Mouse (Mus musculus): ENCODE data around the gene Apol6. TPM values are rescaled to one million over a fixed set of nuclear protein-coding genes. Genes with fewer than 3 reads are reported as not detected.

Apol6 gene
- polyA plus RNA-seq, 2 experiments, result 0.25 to 0.40 TPM

DNA sequence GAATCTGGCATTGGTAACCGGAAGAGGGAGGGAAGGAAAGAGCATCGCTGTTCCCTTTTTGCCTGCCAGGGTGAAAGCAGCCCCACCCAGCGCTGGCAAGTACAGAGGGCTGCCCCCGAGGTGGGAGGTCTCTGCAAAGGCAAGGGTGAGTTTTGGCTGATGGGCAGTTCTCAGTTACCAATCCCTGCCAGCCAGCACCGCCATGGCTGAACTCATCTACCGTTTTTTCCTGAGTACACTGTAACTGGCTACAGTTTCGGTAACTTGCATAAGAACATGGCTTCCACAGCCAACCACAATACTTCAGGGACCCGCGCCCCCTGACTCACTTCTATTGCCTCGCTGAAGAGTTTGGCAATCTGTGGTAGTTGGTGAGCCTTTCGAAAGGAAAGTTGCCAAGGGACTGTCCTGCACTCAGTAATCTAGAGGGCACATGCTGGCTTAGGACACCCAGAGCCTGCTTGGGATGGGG, 35.4 kb downstream of the Apol6 start:
- Histone ChIP-seq H3K4me3 (ENCODE audit: insufficient read depth in 1 of 2, low read depth in 2 of 2, low read length in 2 of 2) (no peak overlapping the region), H3K27me3 (ENCODE audit: control insufficient read depth, insufficient read depth, low read length) (no peaks in the 10 kb centered on the region), H3K9ac (replicated peaks) (no peak overlapping the region), H3K4me2 (ENCODE audit: low read depth) (no peak overlapping the region), H3K9me3 (ENCODE audit: control insufficient read depth, low read length) (no peaks in the 10 kb centered on the region), H3K27ac (no peak overlapping the region), H3K36me3 (replicated peaks; ENCODE audit: control insufficient read depth, insufficient read depth, low read depth) (no peaks in the 10 kb centered on the region), H3K4me1 (replicated peaks; ENCODE audit: control insufficient read depth in 2 of 2, insufficient read depth in 2 of 2, low read length in 1 of 2) (no peaks in the 10 kb centered on the region)
- no peak for DNase-seq (ENCODE audit: low read depth in 3 of 3, low spot score in 3 of 3)
- WGBS (ENCODE audit: insufficient replicate concordance), result 67% methylated on average over 11 of the region's 11 CpGs
- TF ChIP-seq EP300 (IDR thresholded peaks at IDR 0.05; ENCODE audit: low read depth), result no peak
- ATAC-seq (ENCODE audit: insufficient read depth), result no peak

DNA sequence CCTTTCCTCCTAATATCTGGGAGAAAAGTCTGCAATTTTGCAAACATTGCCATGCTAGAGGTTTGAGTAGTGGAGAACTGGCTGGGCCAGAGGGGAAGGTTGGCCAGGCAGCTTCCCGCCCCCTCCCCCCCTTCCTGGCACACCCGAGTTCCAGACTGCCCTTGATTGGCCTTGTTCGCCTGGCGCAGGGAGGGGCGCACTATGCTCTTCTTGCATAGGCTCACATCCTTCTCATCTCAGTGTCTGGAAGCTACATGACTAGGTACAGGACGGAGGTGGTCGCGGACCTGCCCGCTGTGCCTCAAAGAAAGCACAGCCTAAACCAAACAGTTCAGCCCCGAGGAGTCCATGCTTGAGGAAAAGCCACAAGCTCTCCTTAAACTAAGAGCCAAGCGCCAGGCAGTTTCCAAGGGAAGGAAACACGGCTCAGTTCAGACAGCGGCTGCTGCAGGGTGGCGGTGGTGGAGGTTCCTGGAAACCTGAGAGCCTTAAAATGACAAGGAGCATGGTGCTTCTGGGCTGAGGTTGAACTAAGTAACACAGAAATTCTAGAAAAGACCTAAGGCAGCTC, 36.2 kb downstream of the Apol6 start:
- Histone ChIP-seq H3K4me3 (ENCODE audit: insufficient read depth in 1 of 2, low read depth in 2 of 2, low read length in 2 of 2) (no peak overlapping the region), H3K4me1 (replicated peaks; ENCODE audit: control insufficient read depth in 2 of 2, insufficient read depth in 2 of 2, low read length in 1 of 2) (no peaks in the 10 kb centered on the region), H3K27ac (no peak overlapping the region), H3K27me3 (ENCODE audit: control insufficient read depth, insufficient read depth, low read length) (no peaks in the 10 kb centered on the region), H3K4me2 (ENCODE audit: low read depth) (no peak overlapping the region), H3K9me3 (ENCODE audit: control insufficient read depth, low read length) (no peaks in the 10 kb centered on the region), H3K9ac (replicated peaks) (no peak overlapping the region), H3K36me3 (replicated peaks; ENCODE audit: control insufficient read depth, insufficient read depth, low read depth) (no peaks in the 10 kb centered on the region)
- WGBS (ENCODE audit: insufficient replicate concordance), result 66% methylated on average over 14 of the region's 14 CpGs
- TF ChIP-seq EP300 (IDR thresholded peaks at IDR 0.05; ENCODE audit: low read depth) (no peak), CTCF (IDR thresholded peaks at IDR 0.05; ENCODE audit: low read depth) (no peak)
- ATAC-seq (ENCODE audit: insufficient read depth) (no peak), DNase-seq (ENCODE audit: low read depth in 3 of 3, low spot score in 3 of 3) (no peak)

DNA sequence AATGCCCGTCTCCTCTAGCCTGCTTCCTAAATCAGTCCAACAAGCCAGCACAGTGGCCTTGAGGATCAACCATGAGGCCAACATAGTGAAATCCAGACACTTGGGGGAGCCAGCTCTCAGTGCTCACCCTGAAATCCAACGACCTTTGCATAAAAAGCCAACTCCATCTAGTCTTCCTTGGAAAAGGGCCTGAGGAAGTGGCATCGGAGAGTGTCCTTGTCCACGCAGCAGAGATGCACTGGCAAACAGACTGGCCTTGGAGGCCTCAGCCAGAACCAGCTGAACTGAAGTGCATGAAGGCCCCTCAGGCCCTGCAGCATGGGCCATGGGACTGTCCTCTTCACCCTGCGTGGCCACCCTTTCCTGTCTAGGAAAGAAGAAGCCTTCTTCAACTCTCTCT, 36.9 kb downstream of the Apol6 start:
- Histone ChIP-seq H3K36me3 (replicated peaks; ENCODE audit: control insufficient read depth, insufficient read depth, low read depth) (no peaks in the 10 kb centered on the region), H3K27ac (no peak overlapping the region), H3K27me3 (ENCODE audit: control insufficient read depth, insufficient read depth, low read length) (no peaks in the 10 kb centered on the region), H3K9me3 (ENCODE audit: control insufficient read depth, low read length) (no peaks in the 10 kb centered on the region), H3K9ac (replicated peaks) (no peak overlapping the region), H3K4me3 (ENCODE audit: insufficient read depth in 1 of 2, low read depth in 2 of 2, low read length in 2 of 2) (no peak overlapping the region), H3K4me2 (ENCODE audit: low read depth) (no peak overlapping the region), H3K4me1 (replicated peaks; ENCODE audit: control insufficient read depth in 2 of 2, insufficient read depth in 2 of 2, low read length in 1 of 2) (no peaks in the 10 kb centered on the region)
- WGBS (ENCODE audit: insufficient replicate concordance), result 68% methylated on average over 5 of the region's 5 CpGs
- DNase-seq (ENCODE audit: low read depth in 3 of 3, low spot score in 3 of 3), result no peak
- TF ChIP-seq CTCF (IDR thresholded peaks at IDR 0.05; ENCODE audit: low read depth), result no peak
- TF ChIP-seq EP300 (IDR thresholded peaks at IDR 0.05; ENCODE audit: low read depth), result no peak
- no peak for ATAC-seq (ENCODE audit: insufficient read depth)

DNA sequence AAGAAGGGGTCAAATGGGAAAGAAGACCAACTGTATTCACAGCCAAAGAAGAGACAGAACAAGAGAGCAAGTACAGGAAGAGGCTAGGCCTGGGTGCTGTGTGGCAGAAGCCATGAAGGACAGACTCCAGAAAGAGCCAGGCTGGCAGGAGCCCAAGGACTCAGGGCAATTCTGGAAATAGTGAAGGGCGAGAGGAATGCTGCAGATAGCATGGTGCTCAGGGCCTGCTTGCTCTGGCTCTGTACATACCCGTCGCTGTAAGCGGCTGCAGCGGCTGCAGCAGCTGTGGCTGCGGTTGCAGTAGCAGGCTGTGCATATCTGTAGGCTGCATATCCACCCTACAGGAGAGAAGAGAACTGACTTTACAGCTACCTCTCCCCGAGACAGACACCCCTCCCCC, 41.3 kb downstream of the Apol6 start:
- Histone ChIP-seq H3K4me3 (ENCODE audit: insufficient read depth in 1 of 2, low read depth in 2 of 2, low read length in 2 of 2) (no peak overlapping the region), H3K9me3 (ENCODE audit: control insufficient read depth, low read length) (no peaks in the 10 kb centered on the region), H3K4me2 (ENCODE audit: low read depth) (no peak overlapping the region), H3K36me3 (replicated peaks; ENCODE audit: control insufficient read depth, insufficient read depth, low read depth) (no peaks in the 10 kb centered on the region; the same call in 1 of the 2 replicates), H3K27me3 (ENCODE audit: control insufficient read depth, insufficient read depth, low read length) (no peaks in the 10 kb centered on the region), H3K9ac (replicated peaks) (no peak overlapping the region), H3K4me1 (replicated peaks; ENCODE audit: control insufficient read depth in 2 of 2, insufficient read depth in 2 of 2, low read length in 1 of 2) (no peaks in the 10 kb centered on the region), H3K27ac (no peak overlapping the region)
- DNase-seq (ENCODE audit: low read depth in 3 of 3, low spot score in 3 of 3), result no peak
- no peak for ATAC-seq (ENCODE audit: insufficient read depth)
- TF ChIP-seq EP300 (IDR thresholded peaks at IDR 0.05; ENCODE audit: low read depth) (no peak), CTCF (IDR thresholded peaks at IDR 0.05; ENCODE audit: low read depth) (no peak)
- 79% methylated on average over 7 of the region's 7 CpGs for WGBS (ENCODE audit: insufficient replicate concordance)

DNA sequence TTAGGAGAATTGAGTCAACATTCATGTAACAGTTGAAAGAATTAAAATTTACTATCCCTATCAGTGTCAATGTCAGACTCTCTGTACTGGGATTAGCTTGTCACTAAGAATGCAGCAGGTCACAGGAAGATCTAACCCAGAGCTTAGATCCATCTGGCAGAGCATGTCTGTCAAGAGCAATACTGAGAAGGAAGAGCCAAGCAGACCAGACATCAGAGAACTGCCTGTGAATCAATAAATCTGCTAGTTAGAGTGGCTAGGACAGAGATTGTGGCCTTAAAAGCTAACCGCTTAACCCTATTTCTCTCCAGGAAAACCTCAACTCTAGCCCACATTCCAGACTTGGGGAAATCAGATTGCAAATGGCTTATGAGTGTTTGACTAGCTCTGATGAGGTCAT, 42.0 kb downstream of the Apol6 start:
- H3K27ac ChIP-seq, result no peak overlapping the region
- H3K4me2 ChIP-seq (ENCODE audit: low read depth), result no peak overlapping the region
- H3K4me1 ChIP-seq (replicated peaks; ENCODE audit: control insufficient read depth in 2 of 2, insufficient read depth in 2 of 2, low read length in 1 of 2), result no peaks in the 10 kb centered on the region
- TF ChIP-seq CTCF (IDR thresholded peaks at IDR 0.05; ENCODE audit: low read depth) (no peak), EP300 (IDR thresholded peaks at IDR 0.05; ENCODE audit: low read depth) (no peak)
- H3K9me3 ChIP-seq (ENCODE audit: control insufficient read depth, low read length), result no peaks in the 10 kb centered on the region
- H3K9ac ChIP-seq (replicated peaks), result no peak overlapping the region
- H3K4me3 ChIP-seq (ENCODE audit: insufficient read depth in 1 of 2, low read depth in 2 of 2, low read length in 2 of 2), result no peak overlapping the region
- no peaks in the 10 kb centered on the region for H3K27me3 ChIP-seq (ENCODE audit: control insufficient read depth, insufficient read depth, low read length)
- ATAC-seq (ENCODE audit: insufficient read depth) (no peak), DNase-seq (ENCODE audit: low read depth in 3 of 3, low spot score in 3 of 3) (no peak)
- WGBS (ENCODE audit: insufficient replicate concordance), result 90% methylated on average over 1 of the region's 1 CpGs
- H3K36me3 ChIP-seq (replicated peaks; ENCODE audit: control insufficient read depth, insufficient read depth, low read depth), result no peaks in the 10 kb centered on the region; the same call in 1 of the 2 replicates
